Mouse (Mus musculus) hindbrain, postnatal 0 days (tissue): Measurements from ENCODE around the gene Rnf130. TPM values are rescaled to one million over a fixed set of nuclear protein-coding genes. Genes with fewer than 3 reads are reported as not detected.
A peak's percentile ranks its signal among the peaks of the same experiment; 100 is the strongest.

Experiments used
- ATAC-seq: fragments of 200-750 bp; cut with Nextera tagmentation; 2 replicates; pipeline ENCODE4 v1.8.0; 2017; ENCODE audit warnings: mild to moderate bottlenecking, moderate TSS enrichment, moderate library complexity
- DNase-seq: peaks from one replicate; pipeline ENCODE4 v3.0.0-alpha.2; 2015; ENCODE audit warnings: low spot score
- H3K27ac ChIP-seq: fragments of 300-500 bp; sonication (generic); 2 replicates; pipeline ENCODE4 v1.5.1; 2014; ENCODE audit warnings: mild to moderate bottlenecking
- H3K27me3 ChIP-seq: fragments of 300-500 bp; sonication (generic); 2 replicates; pipeline ENCODE4 v1.6.1; 2014; ENCODE audit warnings: low read length, mixed read lengths; ENCODE audit not compliant: insufficient read depth
- H3K36me3 ChIP-seq: fragments of 300-500 bp; sonication (generic); 2 replicates; pipeline ENCODE4 v1.6.1; 2014; ENCODE audit warnings: low read length, mixed read lengths; ENCODE audit not compliant: insufficient read depth
- H3K4me1 ChIP-seq: fragments of 300-500 bp; sonication (generic); 2 replicates; pipeline ENCODE4 v1.6.1; 2014; ENCODE audit warnings: antibody characterized with exemption, low read length, mixed read lengths; ENCODE audit not compliant: insufficient read depth
- H3K4me2 ChIP-seq: fragments of 300-500 bp; sonication (generic); 2 replicates; pipeline ENCODE4 v1.6.1; 2014; ENCODE audit warnings: low read depth, mild to moderate bottlenecking, low read length, moderate library complexity, mixed read lengths
- H3K4me3 ChIP-seq: fragments of 300-500 bp; sonication (generic); 2 replicates; pipeline ENCODE4 v1.5.1; 2014; ENCODE audit warnings: low read length
- H3K9ac ChIP-seq: fragments of 300-500 bp; sonication (generic); replicated peaks from 2 replicates; pipeline ENCODE4 v1.6.1; 2014; ENCODE audit warnings: mild to moderate bottlenecking, low read length, moderate library complexity, mixed read lengths
- H3K9me3 ChIP-seq: fragments of 300-500 bp; sonication (generic); 2 replicates; pipeline ENCODE4 v1.6.1; 2016; ENCODE audit warnings: low read length, mixed read lengths
- CTCF ChIP-seq: IDR thresholded peaks from 2 replicates; pipeline ENCODE4 v1.5.1; 2016; ENCODE audit warnings: antibody characterized with exemption, control low read depth, low read depth
- WGBS: fragments of 180-500 bp; shearing (Covaris S2); extraction: QIAGEN DNeasy Blood & Tissue Kit; methylation state at CpG from one replicate; pipeline ENCODE4 v1.1.7; 2014; 5-methylcytosine and 5-hydroxymethylcytosine counted together
- polyA plus RNA-seq: library from polyadenylated mRNA; unstranded; fragments of >200 nt; fragmentation: Nextera tagmentation; extraction: Ambion mirVana; gene quantifications from 2 replicates; pipeline ENCODE4 v1.2.1, GENCODE M21; 2015
- total RNA-seq: library from RNA; depleted of rRNA; stranded (reverse); fragments of >200 nt; gene quantifications from 2 replicates; pipeline ENCODE4 v1.2.3, GENCODE M21; 2014

The Rnf130 gene
- total and polyA plus RNA-seq, 2 experiments from 2014 or later, result 60.6 to 73.2 TPM

- no peak for TF ChIP-seq CTCF
- ATAC-seq (no peak), DNase-seq (no peak)
- Histone ChIP-seq H3K4me1 (0 out of 2 replicates have a peak, but pooled peaks cover 3% of the 10 kb centered on the region), H3K36me3 (0 out of 2 replicates have a peak, but pooled peaks cover 5% of the 10 kb centered on the region), H3K27ac (no peak overlapping the region), H3K27me3 (no peaks in the 10 kb centered on the region), H3K9ac (no peak overlapping the region), H3K4me2 (no peak overlapping the region), H3K4me3 (no peak overlapping the region), H3K9me3 (no peaks in the 10 kb centered on the region)
- 74% methylated on average over 6 of the region's 6 CpGs for WGBS
Observed at GRCm38 (mm10) chr11:50050392-50050791, 25.2 kb downstream of the Rnf130 start.

GRCm38 (mm10) chr11:50057713-50058112 lies 32.6 kb downstream of the Rnf130 start:
- Histone ChIP-seq H3K9me3 (no peaks in the 10 kb centered on the region), H3K27me3 (no peaks in the 10 kb centered on the region), H3K27ac (no peak overlapping the region), H3K4me1 (0 out of 2 replicates have a peak, but pooled peaks cover 6% of the 10 kb centered on the region), H3K36me3 (peaks cover 5% of the 10 kb centered on the region; the same call in 1 of the 2 replicates), H3K9ac (no peak overlapping the region), H3K4me3 (no peak overlapping the region), H3K4me2 (no peak overlapping the region)
- DNase-seq, result no peak
- no peak for TF ChIP-seq CTCF
- WGBS, result 63% methylated on average over 2 of the region's 2 CpGs
- ATAC-seq, result no peak

GRCm38 (mm10) chr11:50058277-50058676 lies 33.1 kb downstream of the Rnf130 start:
- peaks cover 5% of the 10 kb centered on the region; the same call in 1 of the 2 replicates for H3K36me3 ChIP-seq
- H3K4me1 ChIP-seq, result 0 out of 2 replicates have a peak, but pooled peaks cover 6% of the 10 kb centered on the region
- 95% methylated on average over 6 of the region's 6 CpGs for WGBS
- no peaks in the 10 kb centered on the region for H3K9me3 ChIP-seq
- no peak for DNase-seq
- ATAC-seq, result no peak
- no peak for TF ChIP-seq CTCF
- no peak overlapping the region for H3K4me2 ChIP-seq
- no peak overlapping the region for H3K4me3 ChIP-seq
- no peaks in the 10 kb centered on the region for H3K27me3 ChIP-seq
- H3K9ac ChIP-seq, result no peak overlapping the region
- no peak overlapping the region for H3K27ac ChIP-seq

GRCm38 (mm10) chr11:50059045-50059444 lies 33.9 kb downstream of the Rnf130 start:
- no peaks in the 10 kb centered on the region for H3K9me3 ChIP-seq
- H3K4me1 ChIP-seq, result 0 out of 2 replicates have a peak, but pooled peaks cover 6% of the 10 kb centered on the region
- ATAC-seq, result no peak
- 77% methylated on average over 6 of the region's 6 CpGs for WGBS
- no peak overlapping the region for H3K4me2 ChIP-seq
- no peak for TF ChIP-seq CTCF
- no peak for DNase-seq
- H3K27me3 ChIP-seq, result no peaks in the 10 kb centered on the region
- H3K27ac ChIP-seq, result no peak overlapping the region
- no peak overlapping the region for H3K9ac ChIP-seq
- H3K36me3 ChIP-seq, result peaks cover 2% of the 10 kb centered on the region; the same call in 1 of the 2 replicates
- no peak overlapping the region for H3K4me3 ChIP-seq

GRCm38 (mm10) chr11:50062116-50062515 lies 37.0 kb downstream of the Rnf130 start:
- WGBS, result 39% methylated on average over 7 of the region's 7 CpGs
- TF ChIP-seq CTCF, result no peak
- Histone ChIP-seq H3K27me3 (no peaks in the 10 kb centered on the region), H3K9ac (no peak overlapping the region), H3K9me3 (no peaks in the 10 kb centered on the region), H3K4me2 (no peak overlapping the region), H3K27ac (peak overlapping the region; percentile 2; the same call in 1 of the 2 replicates), H3K4me1 (0 out of 2 replicates have a peak, but pooled peaks cover 6% of the 10 kb centered on the region), H3K4me3 (no peak overlapping the region), H3K36me3 (no peaks in the 10 kb centered on the region; the same call in 1 of the 2 replicates)
- ATAC-seq (0 out of 2 replicates have a peak, but pooled peaks have one; percentile 32), DNase-seq (peak; percentile 47)

GRCm38 (mm10) chr11:50066088-50066487 lies 40.9 kb downstream of the Rnf130 start:
- H3K27me3 ChIP-seq, result no peaks in the 10 kb centered on the region
- H3K4me2 ChIP-seq, result no peak overlapping the region
- H3K36me3 ChIP-seq, result no peaks in the 10 kb centered on the region; the same call in 1 of the 2 replicates
- no peak for ATAC-seq
- H3K27ac ChIP-seq, result no peak overlapping the region
- no peaks in the 10 kb centered on the region for H3K4me1 ChIP-seq
- no peak for TF ChIP-seq CTCF
- no peak overlapping the region for H3K9ac ChIP-seq
- WGBS, result 77% methylated on average over 2 of the region's 2 CpGs
- no peak overlapping the region for H3K4me3 ChIP-seq
- no peaks in the 10 kb centered on the region for H3K9me3 ChIP-seq
- no peak for DNase-seq

GRCm38 (mm10) chr11:50073830-50074229 lies 48.7 kb downstream of the Rnf130 start:
- no peak for TF ChIP-seq CTCF
- no peaks in the 10 kb centered on the region for H3K9me3 ChIP-seq
- no peak overlapping the region for H3K4me2 ChIP-seq
- H3K36me3 ChIP-seq, result peaks cover 4% of the 10 kb centered on the region; the same call in 1 of the 2 replicates
- ATAC-seq, result no peak
- H3K27me3 ChIP-seq, result no peaks in the 10 kb centered on the region
- no peak overlapping the region for H3K9ac ChIP-seq
- no peaks in the 10 kb centered on the region for H3K4me1 ChIP-seq
- no peak for DNase-seq
- no peak overlapping the region for H3K4me3 ChIP-seq
- no peak overlapping the region for H3K27ac ChIP-seq
- 85% methylated on average over 10 of the region's 10 CpGs for WGBS
